Mouse (Mus musculus): ENCODE data around the gene Bcorl1. TPM values are rescaled to one million over a fixed set of nuclear protein-coding genes. Genes with fewer than 3 reads are reported as not detected.

The Bcorl1 gene
- 8.0 and 9.5 TPM in 2 replicates for polyA plus RNA-seq (2016; fragmentation: Nextera tagmentation; extraction: Ambion mirVana)

DNA sequence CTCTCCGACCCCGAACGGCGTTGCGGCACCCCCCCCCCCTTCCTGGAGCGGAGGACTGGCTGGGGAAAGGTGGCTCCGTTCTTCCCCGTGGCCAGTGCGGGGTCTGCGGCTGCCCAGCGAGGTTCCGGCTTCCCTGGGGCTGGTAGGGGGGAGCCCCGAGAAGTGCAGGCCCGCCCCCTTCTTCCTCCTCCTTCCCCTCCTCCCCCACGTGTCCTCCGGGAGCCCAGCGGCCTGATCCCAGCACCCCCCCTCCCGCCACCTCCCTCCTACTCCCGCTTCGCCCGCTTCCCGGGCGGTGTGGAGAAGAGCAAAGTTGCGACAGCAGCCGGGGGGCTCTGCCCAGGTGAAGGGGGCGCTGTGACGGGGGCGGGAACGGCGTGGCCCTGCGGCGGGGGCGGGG lies at the start of gene Bcorl1:
Gene Bcorl1 (plus strand): TSS at position 218 of the 400 bp plus-strand sequence.
- ATAC-seq (ENCODE audit: low FRiP score), result no peak
- WGBS, result 10% methylated on average over 22 of the region's 33 CpGs
- peaks cover 3% of the 10 kb centered on the region; the same call in 1 of the 2 replicates for H3K27me3 ChIP-seq

DNA sequence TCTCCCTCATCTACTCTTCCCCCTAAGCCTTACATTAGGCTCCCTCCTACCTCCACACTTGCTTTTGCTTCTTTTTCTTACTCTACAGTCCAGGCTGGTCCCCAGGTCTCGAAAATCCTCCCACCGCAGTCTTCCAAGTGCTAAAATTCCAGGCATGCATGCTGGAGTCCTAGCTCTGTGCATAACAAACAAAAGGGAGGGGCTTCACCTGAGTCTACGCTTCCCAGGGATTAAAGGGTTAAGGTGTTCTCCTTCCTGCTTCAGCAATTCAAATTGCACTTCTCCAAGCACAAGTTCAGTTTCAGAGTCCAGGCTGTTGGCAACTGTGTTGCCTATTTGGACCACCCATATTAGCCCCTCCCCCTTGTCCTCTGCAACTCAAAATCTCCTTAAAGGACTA lies 49.7 kb upstream of the Bcorl1 start:
- Histone ChIP-seq H3K36me3 (no peaks in the 10 kb centered on the region), H3K4me2 (replicated peaks) (no peak overlapping the region), H3K4me1 (no peaks in the 10 kb centered on the region), H3K27me3 (peaks cover 13% of the 10 kb centered on the region; the same call in 1 of the 2 replicates), H3K9me3 (replicated peaks) (no peaks in the 10 kb centered on the region), H3K4me3 (no peak overlapping the region), H3K9ac (no peak overlapping the region), H3K27ac (no peak overlapping the region)
- WGBS, result 34% methylated on average over 3 of the region's 3 CpGs
- no peak for ATAC-seq (ENCODE audit: low FRiP score)

More for the DNA sequence above, at the start of gene Bcorl1:
- peak within 1 kb of the TSS; percentile 54 for H3K4me3 ChIP-seq
- no peaks in the 10 kb centered on the region for H3K36me3 ChIP-seq
- H3K27ac ChIP-seq, result no peak within 1 kb of the TSS; the same call in 1 of the 2 replicates
- no peaks in the 10 kb centered on the region for H3K9me3 ChIP-seq (replicated peaks)
- H3K9ac ChIP-seq, result peak within 1 kb of the TSS; percentile 55
- peaks cover 8% of the 10 kb centered on the region; the same call in 1 of the 2 replicates for H3K4me1 ChIP-seq
- peak within 1 kb of the TSS; percentile 74 for H3K4me2 ChIP-seq (replicated peaks)

GRCm38 (mm10) chrX:48305356-48305755 lies 35.8 kb upstream of the Bcorl1 start:
- 82% methylated on average over 4 of the region's 4 CpGs for WGBS
- Histone ChIP-seq H3K9ac (no peak overlapping the region), H3K4me3 (no peak overlapping the region), H3K36me3 (no peaks in the 10 kb centered on the region), H3K27ac (no peak overlapping the region), H3K27me3 (0 out of 2 replicates have a peak, but pooled peaks cover 2% of the 10 kb centered on the region), H3K4me2 (replicated peaks) (no peak overlapping the region), H3K9me3 (replicated peaks) (no peaks in the 10 kb centered on the region), H3K4me1 (no peaks in the 10 kb centered on the region)
- no peak for ATAC-seq (ENCODE audit: low FRiP score)

- ATAC-seq (ENCODE audit: low FRiP score), result no peak
- H3K27me3 ChIP-seq, result peaks cover 8% of the 10 kb centered on the region; the same call in 1 of the 2 replicates
- H3K9me3 ChIP-seq (replicated peaks), result no peaks in the 10 kb centered on the region
- 0 out of 2 replicates have a peak overlapping the region, but pooled peaks have one; percentile 35 for H3K9ac ChIP-seq
- H3K27ac ChIP-seq, result no peak overlapping the region
- WGBS, result 26% methylated on average over 25 of the region's 26 CpGs
- H3K4me1 ChIP-seq, result 0 out of 2 replicates have a peak, but pooled peaks cover 2% of the 10 kb centered on the region
- peak overlapping the region; percentile 45 for H3K4me2 ChIP-seq (replicated peaks)
- H3K4me3 ChIP-seq, result peak overlapping the region; percentile 16; the same call in 1 of the 2 replicates
- H3K36me3 ChIP-seq, result no peaks in the 10 kb centered on the region
Observed at GRCm38 (mm10) chrX:48310706-48311517, 30.2 kb upstream of the Bcorl1 start.

GRCm38 (mm10) chrX:48311727-48312126 lies 29.4 kb upstream of the Bcorl1 start:
- no peaks in the 10 kb centered on the region for H3K36me3 ChIP-seq
- H3K9me3 ChIP-seq (replicated peaks), result no peaks in the 10 kb centered on the region
- no peak overlapping the region for H3K4me3 ChIP-seq
- no peak overlapping the region for H3K9ac ChIP-seq
- 0 out of 2 replicates have a peak, but pooled peaks cover 2% of the 10 kb centered on the region for H3K4me1 ChIP-seq
- no peak for ATAC-seq (ENCODE audit: low FRiP score)
- H3K4me2 ChIP-seq (replicated peaks), result no peak overlapping the region
- no peak overlapping the region for H3K27ac ChIP-seq
- H3K27me3 ChIP-seq, result peaks cover 14% of the 10 kb centered on the region
- 82% methylated on average over 5 of the region's 5 CpGs for WGBS

DNA sequence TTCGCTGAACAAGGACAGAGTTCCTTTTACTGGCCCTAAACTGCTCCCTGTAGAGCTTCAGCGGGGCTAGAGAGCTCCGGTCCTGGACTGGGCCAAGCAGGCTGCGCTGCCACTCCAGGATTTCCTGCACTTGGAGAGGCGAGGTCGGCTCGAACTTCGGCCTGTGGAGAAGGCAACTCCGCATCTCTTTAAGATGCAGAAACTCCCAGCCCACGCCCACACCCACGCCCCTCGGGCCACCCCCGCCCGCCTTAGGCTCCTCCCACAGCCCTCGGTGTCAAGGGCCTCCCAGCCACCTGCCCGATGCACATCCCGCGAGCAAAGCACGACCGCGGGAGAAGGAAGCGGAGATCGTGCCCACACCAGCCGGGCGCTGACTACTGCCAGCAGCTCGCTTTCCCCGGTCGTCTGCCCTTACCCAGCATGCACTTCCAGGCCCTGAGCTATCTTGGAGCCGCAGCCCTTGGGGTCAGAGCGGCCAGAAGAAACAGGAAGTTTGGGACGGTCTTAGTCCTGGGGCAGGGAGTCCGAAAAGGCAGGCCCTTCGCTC lies 26.6 kb upstream of the Bcorl1 start:
- Histone ChIP-seq H3K27ac (no peak overlapping the region), H3K36me3 (no peaks in the 10 kb centered on the region), H3K4me1 (0 out of 2 replicates have a peak, but pooled peaks cover 2% of the 10 kb centered on the region), H3K9me3 (replicated peaks) (no peaks in the 10 kb centered on the region), H3K4me3 (peak overlapping the region; percentile 38), H3K4me2 (replicated peaks) (peak overlapping the region; percentile 54), H3K27me3 (peaks cover 20% of the 10 kb centered on the region), H3K9ac (peak overlapping the region; percentile 50)
- 26% methylated on average over 33 of the region's 33 CpGs for WGBS
- ATAC-seq (ENCODE audit: low FRiP score), result peak; percentile 72

DNA sequence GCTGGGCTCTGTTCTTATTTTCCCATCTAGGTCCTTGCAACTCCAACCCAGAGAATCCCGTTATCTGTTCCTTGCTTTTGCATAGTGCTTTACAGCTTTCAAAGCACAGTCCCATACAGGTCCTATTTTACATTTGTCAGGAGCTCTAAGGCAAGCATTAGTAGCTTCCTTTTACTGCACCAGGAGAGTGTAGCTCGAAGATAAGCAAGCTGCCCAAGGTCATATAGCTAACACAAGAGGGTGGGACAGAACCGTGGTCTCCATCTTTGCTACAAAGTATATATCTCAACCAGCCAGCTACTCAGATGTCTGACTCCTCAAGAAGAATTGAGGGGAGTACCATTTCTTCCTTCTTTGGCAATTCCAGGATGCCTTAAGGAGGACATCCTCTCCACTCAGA lies 23.7 kb upstream of the Bcorl1 start:
- no peaks in the 10 kb centered on the region for H3K36me3 ChIP-seq
- 63% methylated on average over 3 of the region's 3 CpGs for WGBS
- H3K4me1 ChIP-seq, result 0 out of 2 replicates have a peak, but pooled peaks cover 2% of the 10 kb centered on the region
- no peak for ATAC-seq (ENCODE audit: low FRiP score)
- H3K27ac ChIP-seq, result no peak overlapping the region
- no peaks in the 10 kb centered on the region for H3K9me3 ChIP-seq (replicated peaks)
- H3K4me2 ChIP-seq (replicated peaks), result no peak overlapping the region
- peaks cover 18% of the 10 kb centered on the region for H3K27me3 ChIP-seq
- H3K9ac ChIP-seq, result no peak overlapping the region
- H3K4me3 ChIP-seq, result no peak overlapping the region

GRCm38 (mm10) chrX:48318194-48318593 lies 23.0 kb upstream of the Bcorl1 start:
- H3K4me2 ChIP-seq (replicated peaks), result no peak overlapping the region
- 28% methylated on average over 9 of the region's 9 CpGs for WGBS
- 0 out of 2 replicates have a peak, but pooled peaks cover 2% of the 10 kb centered on the region for H3K4me1 ChIP-seq
- H3K4me3 ChIP-seq, result no peak overlapping the region
- no peaks in the 10 kb centered on the region for H3K9me3 ChIP-seq (replicated peaks)
- no peak for ATAC-seq (ENCODE audit: low FRiP score)
- no peak overlapping the region for H3K9ac ChIP-seq
- H3K27ac ChIP-seq, result no peak overlapping the region
- H3K27me3 ChIP-seq, result peaks cover 18% of the 10 kb centered on the region
- H3K36me3 ChIP-seq, result no peaks in the 10 kb centered on the region

GRCm38 (mm10) chrX:48340441-48341049 lies 613 bp upstream of the Bcorl1 start:
- ATAC-seq (ENCODE audit: low FRiP score), result no peak
- Histone ChIP-seq H3K9me3 (replicated peaks) (no peaks in the 10 kb centered on the region), H3K27ac (no peak overlapping the region), H3K4me2 (replicated peaks) (peak overlapping the region; percentile 74), H3K4me3 (peak overlapping the region; percentile 54), H3K9ac (peak overlapping the region; percentile 55), H3K27me3 (peaks cover 3% of the 10 kb centered on the region; the same call in 1 of the 2 replicates), H3K36me3 (no peaks in the 10 kb centered on the region), H3K4me1 (0 out of 2 replicates have a peak, but pooled peaks cover 5% of the 10 kb centered on the region)
- WGBS, result 12% methylated on average over 35 of the region's 35 CpGs

DNA sequence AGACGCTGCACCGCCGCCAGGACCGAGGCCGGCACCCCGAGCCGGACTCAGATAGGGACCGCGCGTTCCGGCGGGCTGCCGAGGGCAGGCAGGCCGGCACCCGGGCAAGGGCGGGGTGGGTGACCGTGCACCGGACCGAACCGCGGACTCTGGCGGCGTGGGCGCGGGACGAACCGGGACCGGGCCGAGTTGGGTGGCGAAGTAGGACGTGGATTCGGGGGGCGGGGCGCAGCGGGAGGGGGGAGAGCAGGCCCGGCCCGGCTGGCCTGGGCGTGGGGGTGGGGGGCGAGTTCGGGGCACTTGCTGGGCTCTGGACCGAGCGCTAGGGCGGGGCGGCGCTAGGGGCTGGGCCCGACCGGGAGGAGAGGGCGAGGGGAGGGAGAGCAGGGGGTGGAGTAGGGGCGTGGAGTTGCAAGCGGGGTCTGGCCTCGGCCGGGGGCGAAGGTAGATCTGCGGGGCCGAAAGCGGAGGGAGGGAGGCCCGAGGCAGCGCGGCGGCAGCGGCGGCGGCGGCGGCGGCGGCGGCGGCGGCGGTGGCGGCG lies 533 bp downstream of the Bcorl1 start:
- ATAC-seq (ENCODE audit: low FRiP score), result no peak
- no peak overlapping the region; the same call in 1 of the 2 replicates for H3K27ac ChIP-seq

GRCm38 (mm10) chrX:48342731-48343130 lies 1.6 kb downstream of the Bcorl1 start:
- Histone ChIP-seq H3K9me3 (replicated peaks) (no peaks in the 10 kb centered on the region), H3K36me3 (no peaks in the 10 kb centered on the region), H3K9ac (no peak overlapping the region), H3K4me3 (peak overlapping the region; percentile 54), H3K4me2 (replicated peaks) (peak overlapping the region; percentile 74), H3K27ac (no peak overlapping the region), H3K27me3 (peaks cover 3% of the 10 kb centered on the region; the same call in 1 of the 2 replicates), H3K4me1 (peaks cover 10% of the 10 kb centered on the region; the same call in 1 of the 2 replicates)
- WGBS, result 7% methylated on average over 14 of the region's 16 CpGs
- peak; percentile 1; the same call in 1 of the 2 replicates for ATAC-seq (ENCODE audit: low FRiP score)

More for the DNA sequence above, 533 bp downstream of the Bcorl1 start:
- Histone ChIP-seq H3K9ac (peak overlapping the region; percentile 55), H3K36me3 (no peaks in the 10 kb centered on the region), H3K4me2 (replicated peaks) (peak overlapping the region; percentile 74), H3K4me1 (peaks cover 10% of the 10 kb centered on the region; the same call in 1 of the 2 replicates), H3K9me3 (replicated peaks) (no peaks in the 10 kb centered on the region), H3K4me3 (peak overlapping the region; percentile 54), H3K27me3 (peaks cover 3% of the 10 kb centered on the region; the same call in 1 of the 2 replicates)
- 22% methylated on average over 15 of the region's 73 CpGs for WGBS

Data from hindbrain, embryonic 12.5 days (tissue).